Mouse (Mus musculus): ENCODE measurements around the gene Bloc1s3.

- peak; percentile 29; the same call in 1 of the 2 replicates for TF ChIP-seq CTCF (IDR thresholded peaks at IDR 0.05; ENCODE audit: low read depth, low read length)
- no peak for TF ChIP-seq POLR2A (IDR thresholded peaks at IDR 0.05; ENCODE audit: borderline replicate concordance, low read depth, low read length)
Measured at GRCm38 (mm10) chr7:19523757-19524419, 15.7 kb upstream of the Bloc1s3 start.

Measured in bone marrow macrophage, adult 2 months (primary cell).